Mouse (Mus musculus) kidney, embryonic 15.5 days (tissue): ENCODE data around the gene Lep. TPM values are rescaled to one million over a fixed set of nuclear protein-coding genes. Genes with fewer than 3 reads are reported as not detected.

Experiments
- ATAC-seq: fragments of 200-750 bp; cut with Nextera tagmentation; replicated peaks from 2 replicates; pipeline ENCODE4 v1.8.0; 2017; ENCODE audit warnings: moderate TSS enrichment; ENCODE audit not compliant: low FRiP score
- H3K27ac ChIP-seq: fragments of 300-500 bp; sonication (generic); 2 replicates; pipeline ENCODE4 v1.5.1; 2015; ENCODE audit warnings: mild to moderate bottlenecking, inconsistent platforms
- H3K27me3 ChIP-seq: fragments of 300-500 bp; sonication (generic); 2 replicates; pipeline ENCODE4 v1.6.1; 2015; ENCODE audit warnings: inconsistent platforms
- H3K36me3 ChIP-seq: fragments of 300-500 bp; sonication (generic); 2 replicates; pipeline ENCODE4 v1.6.1; 2015; ENCODE audit warnings: inconsistent platforms
- H3K4me1 ChIP-seq: fragments of 300-500 bp; sonication (generic); 2 replicates; pipeline ENCODE4 v1.6.1; 2015; ENCODE audit warnings: inconsistent platforms
- H3K4me2 ChIP-seq: fragments of 300-500 bp; sonication (generic); 2 replicates; pipeline ENCODE4 v1.6.1; 2015; ENCODE audit warnings: moderate library complexity, mild to moderate bottlenecking, inconsistent platforms
- H3K4me3 ChIP-seq: fragments of 300-500 bp; sonication (generic); replicated peaks from 2 replicates; pipeline ENCODE4 v1.5.1; 2015; ENCODE audit warnings: mild to moderate bottlenecking, inconsistent platforms
- H3K9ac ChIP-seq: fragments of 300-500 bp; sonication (generic); 2 replicates; pipeline ENCODE4 v1.6.1; 2015; ENCODE audit warnings: mild to moderate bottlenecking, inconsistent platforms
- H3K9me3 ChIP-seq: fragments of 300-500 bp; sonication (generic); replicated peaks from 2 replicates; pipeline ENCODE4 v1.6.1; 2016; ENCODE audit warnings: inconsistent platforms
- WGBS: fragments of 180-500 bp; shearing (Covaris S2); methylation state at CpG from one replicate; pipeline ENCODE4 v1.1.7; 2015; ENCODE audit warnings: mixed read lengths; 5-methylcytosine and 5-hydroxymethylcytosine counted together
- polyA plus RNA-seq: library from polyadenylated mRNA; unstranded; fragments of >200 nt; fragmentation: Nextera tagmentation; extraction: Ambion mirVana; gene quantifications from 2 replicates; pipeline ENCODE4 v1.2.1, GENCODE M21; 2015

Lep gene
- polyA plus RNA-seq, 1 experiment from 2014 or later = not detected

GRCm38 (mm10) chr6:29053181-29053580 is 6.8 kb upstream of the Lep start:
- ATAC-seq = no peak; the same call in 1 of the 2 replicates
- H3K4me1 ChIP-seq = peaks cover 28% of the 10 kb centered on the region
- no peak overlapping the region for H3K9ac ChIP-seq
- H3K4me3 ChIP-seq = no peak overlapping the region
- H3K27ac ChIP-seq = 0 out of 2 replicates have a peak overlapping the region, but pooled peaks have one; percentile 3
- no peaks in the 10 kb centered on the region for H3K27me3 ChIP-seq
- 50% methylated on average over 7 of the region's 7 CpGs for WGBS
- H3K4me2 ChIP-seq = no peak overlapping the region
- no peaks in the 10 kb centered on the region for H3K36me3 ChIP-seq
- H3K9me3 ChIP-seq = no peaks in the 10 kb centered on the region

- Histone ChIP-seq H3K9ac (no peak overlapping the region), H3K27me3 (no peaks in the 10 kb centered on the region), H3K4me3 (no peak overlapping the region), H3K27ac (no peak overlapping the region), H3K9me3 (no peaks in the 10 kb centered on the region), H3K4me1 (peaks cover 18% of the 10 kb centered on the region; the same call in 1 of the 2 replicates), H3K36me3 (no peaks in the 10 kb centered on the region), H3K4me2 (no peak overlapping the region)
- ATAC-seq = no peak
- 81% methylated on average over 7 of the region's 7 CpGs for WGBS
Observed at GRCm38 (mm10) chr6:29056377-29056776, 3.6 kb upstream of the Lep start.

GRCm38 (mm10) chr6:29066389-29066790 is 6.4 kb downstream of the Lep start:
- H3K4me1 ChIP-seq = peaks cover 18% of the 10 kb centered on the region
- H3K4me3 ChIP-seq = no peak overlapping the region
- H3K27me3 ChIP-seq = no peaks in the 10 kb centered on the region
- 0 out of 2 replicates have a peak, but pooled peaks have one; percentile 49 for ATAC-seq
- H3K4me2 ChIP-seq = no peak overlapping the region
- H3K27ac ChIP-seq = no peak overlapping the region
- no peaks in the 10 kb centered on the region for H3K36me3 ChIP-seq
- no peak overlapping the region for H3K9ac ChIP-seq
- 9% methylated on average over 8 of the region's 8 CpGs for WGBS
- H3K9me3 ChIP-seq = no peaks in the 10 kb centered on the region

GRCm38 (mm10) chr6:29072258-29072657 is 12.2 kb downstream of the Lep start:
- Histone ChIP-seq H3K27ac (no peak overlapping the region), H3K9ac (no peak overlapping the region), H3K27me3 (no peaks in the 10 kb centered on the region), H3K9me3 (no peaks in the 10 kb centered on the region), H3K36me3 (no peaks in the 10 kb centered on the region), H3K4me3 (no peak overlapping the region), H3K4me1 (peaks cover 11% of the 10 kb centered on the region; the same call in 1 of the 2 replicates), H3K4me2 (no peak overlapping the region)
- 84% methylated on average over 4 of the region's 4 CpGs for WGBS
- ATAC-seq = no peak

- Histone ChIP-seq H3K4me2 (no peak overlapping the region), H3K36me3 (no peaks in the 10 kb centered on the region), H3K4me3 (no peak overlapping the region), H3K4me1 (0 out of 2 replicates have a peak, but pooled peaks cover 4% of the 10 kb centered on the region), H3K9ac (no peak overlapping the region), H3K27me3 (no peaks in the 10 kb centered on the region), H3K27ac (no peak overlapping the region), H3K9me3 (no peaks in the 10 kb centered on the region)
- WGBS = 44% methylated on average over 11 of the region's 11 CpGs
- no peak for ATAC-seq
Observed at GRCm38 (mm10) chr6:29073462-29074132, 13.6 kb downstream of the Lep start.

GRCm38 (mm10) chr6:29074133-29074469 is 14.1 kb downstream of the Lep start:
- Histone ChIP-seq H3K4me2 (no peak overlapping the region), H3K27ac (no peak overlapping the region), H3K4me3 (no peak overlapping the region), H3K36me3 (no peaks in the 10 kb centered on the region), H3K9ac (no peak overlapping the region), H3K4me1 (0 out of 2 replicates have a peak, but pooled peaks cover 4% of the 10 kb centered on the region), H3K27me3 (no peaks in the 10 kb centered on the region), H3K9me3 (no peaks in the 10 kb centered on the region)
- no peak for ATAC-seq

- H3K27ac ChIP-seq = no peak overlapping the region
Observed at GRCm38 (mm10) chr6:29079291-29079690, 19.3 kb downstream of the Lep start.

GRCm38 (mm10) chr6:29081826-29082363 is 21.9 kb downstream of the Lep start:
- ATAC-seq = no peak
- Histone ChIP-seq H3K27me3 (no peaks in the 10 kb centered on the region), H3K27ac (no peak overlapping the region), H3K9me3 (no peaks in the 10 kb centered on the region), H3K36me3 (no peaks in the 10 kb centered on the region), H3K4me3 (no peak overlapping the region), H3K4me2 (no peak overlapping the region), H3K4me1 (no peaks in the 10 kb centered on the region), H3K9ac (no peak overlapping the region)
- WGBS = 81% methylated on average over 10 of the region's 10 CpGs

More at GRCm38 (mm10) chr6:29079291-29079690, 19.3 kb downstream of the Lep start:
- no peaks in the 10 kb centered on the region for H3K27me3 ChIP-seq
- 65% methylated on average over 4 of the region's 4 CpGs for WGBS
- no peak for ATAC-seq
- H3K36me3 ChIP-seq = no peaks in the 10 kb centered on the region
- H3K9me3 ChIP-seq = no peaks in the 10 kb centered on the region
- no peak overlapping the region for H3K9ac ChIP-seq
- no peaks in the 10 kb centered on the region for H3K4me1 ChIP-seq
- no peak overlapping the region for H3K4me3 ChIP-seq
- no peak overlapping the region for H3K4me2 ChIP-seq

GRCm38 (mm10) chr6:29082776-29083354 is 22.8 kb downstream of the Lep start:
- peak; percentile 41; the same call in 1 of the 2 replicates for ATAC-seq
- H3K36me3 ChIP-seq = no peaks in the 10 kb centered on the region
- WGBS = 74% methylated on average over 9 of the region's 9 CpGs

GRCm38 (mm10) chr6:29084401-29084800 is 24.4 kb downstream of the Lep start:
- H3K27ac ChIP-seq = no peak overlapping the region
- no peaks in the 10 kb centered on the region for H3K27me3 ChIP-seq
- H3K9ac ChIP-seq = no peak overlapping the region
- H3K9me3 ChIP-seq = no peaks in the 10 kb centered on the region
- H3K4me1 ChIP-seq = peaks cover 9% of the 10 kb centered on the region
- H3K36me3 ChIP-seq = no peaks in the 10 kb centered on the region
- WGBS = 44% methylated on average over 7 of the region's 7 CpGs
- peak overlapping the region; percentile 10 for H3K4me2 ChIP-seq
- peak; percentile 59 for ATAC-seq
- H3K4me3 ChIP-seq = no peak overlapping the region; the same call in 1 of the 2 replicates

More at GRCm38 (mm10) chr6:29082776-29083354, 22.8 kb downstream of the Lep start:
- Histone ChIP-seq H3K4me1 (peaks cover under 1% of the 10 kb centered on the region; the same call in 1 of the 2 replicates), H3K27me3 (no peaks in the 10 kb centered on the region), H3K9ac (no peak overlapping the region), H3K4me2 (no peak overlapping the region), H3K4me3 (no peak overlapping the region), H3K27ac (no peak overlapping the region), H3K9me3 (no peaks in the 10 kb centered on the region)

GRCm38 (mm10) chr6:29087921-29088709 is 28.1 kb downstream of the Lep start:
- peaks cover 9% of the 10 kb centered on the region for H3K4me1 ChIP-seq
- no peak overlapping the region for H3K4me2 ChIP-seq
- peak; percentile 57; the same call in 1 of the 2 replicates for ATAC-seq
- H3K27me3 ChIP-seq = no peaks in the 10 kb centered on the region
- WGBS = 63% methylated on average over 7 of the region's 7 CpGs
- no peaks in the 10 kb centered on the region for H3K36me3 ChIP-seq
- H3K9ac ChIP-seq = no peak overlapping the region
- peak overlapping the region; percentile 27; the same call in 1 of the 2 replicates for H3K27ac ChIP-seq
- no peak overlapping the region for H3K4me3 ChIP-seq
- H3K9me3 ChIP-seq = peaks cover 11% of the 10 kb centered on the region; the same call in 1 of the 2 replicates

GRCm38 (mm10) chr6:29092234-29092633 is 32.2 kb downstream of the Lep start:
- no peak for ATAC-seq
- H3K9ac ChIP-seq = no peak overlapping the region
- peaks cover 9% of the 10 kb centered on the region for H3K4me1 ChIP-seq
- WGBS = 88% methylated on average over 7 of the region's 7 CpGs
- H3K4me3 ChIP-seq = no peak overlapping the region
- no peak overlapping the region for H3K27ac ChIP-seq
- no peaks in the 10 kb centered on the region for H3K27me3 ChIP-seq
- H3K9me3 ChIP-seq = peaks cover 11% of the 10 kb centered on the region
- H3K4me2 ChIP-seq = no peak overlapping the region
- H3K36me3 ChIP-seq = no peaks in the 10 kb centered on the region
